Mouse (Mus musculus): Measurements from ENCODE around the gene Arhgdib.

DNA sequence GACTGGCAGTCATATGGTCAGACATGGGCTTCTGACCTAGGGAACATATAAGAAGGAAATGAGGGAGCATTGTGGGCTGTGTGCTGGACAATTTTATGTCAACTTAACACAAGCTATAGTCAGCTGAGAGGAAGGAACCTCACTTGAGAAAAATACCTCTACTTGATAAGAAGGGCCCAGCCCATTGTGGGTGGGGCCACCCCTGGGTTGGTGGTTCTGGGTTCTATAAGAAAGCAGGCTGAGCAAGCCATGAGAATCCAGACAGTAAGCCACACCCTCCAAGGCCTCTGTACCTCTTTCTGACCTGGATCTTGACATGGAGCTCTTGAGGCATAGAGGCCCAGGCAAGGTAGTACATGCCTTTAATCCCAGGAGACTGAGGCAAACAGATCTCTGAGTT lies 1.7 kb upstream of the Arhgdib start:
- TF ChIP-seq CTCF (IDR thresholded peaks at IDR 0.05; ENCODE audit: borderline replicate concordance, extremely low read depth, insufficient read depth, insufficient read length) (no peak), POLR2A (IDR thresholded peaks at IDR 0.05; ENCODE audit: borderline replicate concordance, extremely low read depth, insufficient read depth, insufficient read length, poor library complexity, severe bottlenecking) (no peak)
